Mouse (Mus musculus) E14TG2a.4 (cell line): Measurements from ENCODE around the gene Spred3.
"Not testable (repeated sequence)": the region's sequence is repeated elsewhere in the genome, so short reads cannot be mapped to it uniquely, and the experiment has no call there.

Source experiments
- CTCF ChIP-seq: conservative IDR thresholded peaks from 2 replicates; pipeline ENCODE4 v1.5.1; 2014; ENCODE audit warnings: low read length
- POU5F1 ChIP-seq: IDR thresholded peaks from 2 replicates; pipeline ENCODE4 v1.6.1; 2014; ENCODE audit warnings: low read length, borderline replicate concordance

GRCm38 (mm10) chr7:29139237-29139636, 31.0 kb downstream of the Spred3 start:
- TF ChIP-seq CTCF, POU5F1: not testable (repeated sequence)
